Mouse (Mus musculus) neural tube, embryonic 11.5 days (tissue): ENCODE data around the gene Fam43a. TPM values are rescaled to one million over a fixed set of nuclear protein-coding genes. Genes with fewer than 3 reads are reported as not detected.

Source experiments
- polyA plus RNA-seq: library from polyadenylated mRNA; unstranded; fragments of >200 nt; fragmentation: Nextera tagmentation; extraction: Ambion mirVana; gene quantifications from 2 replicates; pipeline ENCODE4 v1.2.1, GENCODE M21; 2014

Fam43a gene
- polyA plus RNA-seq, 1 experiment from 2014 or later = 8.5 TPM

Other genes starting within 250 kb of the Fam43a start
- gene Atp13a3, start 193.7 kb upstream of the Fam43a start, polyA plus RNA-seq = 12.5 and 13.0 TPM in 2 replicates
- gene Tmem44, start 48.9 kb upstream of the Fam43a start, polyA plus RNA-seq = 32.8 and 34.9 TPM in 2 replicates
- gene Lsg1, start 12.1 kb upstream of the Fam43a start, polyA plus RNA-seq = 79.4 and 83.2 TPM in 2 replicates